Mouse (Mus musculus): ENCODE results near the gene Hivep3.

- TF ChIP-seq CTCF (conservative IDR thresholded peaks at IDR 0.05; ENCODE audit: low read length) (no peak), NANOG (IDR thresholded peaks at IDR 0.05; ENCODE audit: borderline replicate concordance, low read length) (no peak)
These were observed 163.7 kb downstream of the Hivep3 start for GRCm38 (mm10) chr4:119897054-119897855.
